Mouse (Mus musculus) hindbrain, embryonic 12.5 days (tissue): ENCODE measurements around the gene Sptbn2. TPM values are rescaled to one million over a fixed set of nuclear protein-coding genes. Genes with fewer than 3 reads are reported as not detected.
"Not testable (repeated sequence)": the region's sequence is repeated elsewhere in the genome, so short reads cannot be mapped to it uniquely, and the experiment has no call there.

ENCODE experiments used
- ATAC-seq: fragments of 200-750 bp; cut with Nextera tagmentation; 2 replicates; pipeline ENCODE4 v1.8.0; 2017; ENCODE audit warnings: moderate TSS enrichment; ENCODE audit not compliant: low FRiP score
- H3K27ac ChIP-seq: fragments of 300-500 bp; sonication (generic); 2 replicates; pipeline ENCODE4 v1.5.1; 2016; ENCODE audit warnings: mild to moderate bottlenecking
- H3K27me3 ChIP-seq: fragments of 300-500 bp; sonication (generic); 2 replicates; pipeline ENCODE4 v1.6.1; 2016; ENCODE audit warnings: mild to moderate bottlenecking
- H3K36me3 ChIP-seq: fragments of 300-500 bp; sonication (generic); 2 replicates; pipeline ENCODE4 v1.6.1; 2016; ENCODE audit warnings: mild to moderate bottlenecking
- H3K4me1 ChIP-seq: fragments of 300-500 bp; sonication (generic); 2 replicates; pipeline ENCODE4 v1.6.1; 2016
- H3K4me2 ChIP-seq: fragments of 300-500 bp; sonication (generic); replicated peaks from 2 replicates; pipeline ENCODE4 v1.6.1; 2016; ENCODE audit warnings: mild to moderate bottlenecking
- H3K4me3 ChIP-seq: fragments of 300-500 bp; sonication (generic); 2 replicates; pipeline ENCODE4 v1.5.1; 2016; ENCODE audit warnings: mild to moderate bottlenecking
- H3K9ac ChIP-seq: fragments of 300-500 bp; sonication (generic); 2 replicates; pipeline ENCODE4 v1.6.1; 2016; ENCODE audit warnings: mild to moderate bottlenecking, moderate library complexity
- H3K9me3 ChIP-seq: fragments of 300-500 bp; sonication (generic); replicated peaks from 2 replicates; pipeline ENCODE4 v1.6.1; 2016; ENCODE audit warnings: mild to moderate bottlenecking
- WGBS: fragments of 180-500 bp; shearing (Covaris S2); methylation state at CpG from one replicate; pipeline ENCODE4 v1.1.7; 2016; 5-methylcytosine and 5-hydroxymethylcytosine counted together
- polyA plus RNA-seq: library from polyadenylated mRNA; unstranded; fragments of >200 nt; fragmentation: Nextera tagmentation; extraction: Ambion mirVana; gene quantifications from 2 replicates; pipeline ENCODE4 v1.2.1, GENCODE M21; 2016

Sptbn2 gene
- polyA plus RNA-seq, 1 experiment from 2014 or later = 42.8 TPM

DNA sequence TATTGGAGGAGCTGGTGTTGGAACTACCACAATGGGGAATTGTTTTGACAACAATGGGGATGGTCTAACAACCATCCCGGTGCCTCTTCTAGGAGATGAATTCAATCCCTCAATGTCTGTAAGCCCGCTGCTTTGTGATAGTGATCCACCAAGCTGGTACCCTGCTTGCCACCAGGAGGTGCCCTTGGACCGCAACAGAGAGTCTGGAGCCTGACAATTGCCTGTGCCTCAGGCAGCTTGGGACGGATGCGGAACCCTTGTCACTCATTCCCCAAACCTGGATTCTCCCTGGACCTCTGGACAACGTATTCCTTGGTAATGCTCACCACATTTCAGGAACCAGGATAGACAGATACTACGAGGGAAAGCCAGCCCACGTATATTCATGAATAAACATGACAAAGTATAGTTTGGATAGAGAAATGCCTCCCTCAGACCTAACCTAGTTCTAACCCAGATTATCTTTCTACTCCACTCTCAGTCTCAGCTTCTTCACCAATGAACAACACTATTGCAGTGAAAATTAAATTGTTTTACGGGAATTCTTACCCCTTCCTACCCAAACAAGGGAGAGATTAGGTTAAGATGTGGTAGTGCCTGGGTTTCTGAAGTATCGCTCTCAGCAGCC lies 44.7 kb downstream of the Sptbn2 start:
- peaks cover 27% of the 10 kb centered on the region for H3K4me1 ChIP-seq
- peak overlapping the region; percentile 98 for H3K27ac ChIP-seq
- ATAC-seq = peak; percentile 76
- peak overlapping the region; percentile 62 for H3K4me2 ChIP-seq
- under 1% methylated on average over 10 of the region's 10 CpGs for WGBS
- no peaks in the 10 kb centered on the region for H3K27me3 ChIP-seq
- peak overlapping the region; percentile 74 for H3K4me3 ChIP-seq
- H3K9ac ChIP-seq = peak overlapping the region; percentile 81
- no peaks in the 10 kb centered on the region for H3K9me3 ChIP-seq
- H3K36me3 ChIP-seq = peaks cover 35% of the 10 kb centered on the region

DNA sequence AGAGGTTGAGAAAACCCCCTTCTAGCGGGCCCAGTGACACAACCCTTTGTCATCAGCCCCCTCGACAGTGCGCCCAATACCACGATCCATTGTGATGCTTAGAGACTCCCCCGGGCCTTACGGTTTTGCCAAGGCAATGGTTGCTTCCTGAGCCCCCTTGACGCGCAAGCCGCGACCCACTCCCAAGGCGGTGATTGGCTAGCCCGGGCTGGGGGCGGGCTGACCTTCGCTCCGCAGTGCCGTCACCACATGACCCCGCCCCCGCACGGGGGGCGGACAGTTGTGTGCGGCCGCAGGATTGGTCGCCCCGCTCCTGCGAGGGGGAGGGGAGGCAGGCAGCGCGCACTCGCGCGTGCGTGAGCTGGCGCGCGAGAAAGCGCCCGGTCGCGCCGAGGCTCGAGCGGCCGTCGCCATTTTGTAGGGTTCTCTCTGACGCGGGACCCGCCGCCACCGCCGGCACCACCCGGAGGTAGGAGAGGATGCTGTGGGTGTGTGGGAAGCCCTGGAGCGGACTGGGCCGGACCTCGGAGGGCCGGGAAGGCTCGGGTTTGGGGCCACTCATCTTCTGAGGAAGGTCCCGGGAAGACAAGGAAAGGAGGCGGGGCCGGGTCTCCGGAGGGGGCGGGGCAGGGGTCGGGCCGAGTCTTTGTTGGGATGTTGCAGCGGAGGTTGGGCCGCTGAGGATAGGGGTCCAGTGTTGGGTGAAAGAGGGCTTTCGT lies 45.4 kb downstream of the Sptbn2 start, which contains the start of gene Rbm4b:
Gene Rbm4b (plus strand): TSS at position 305 of the 719 bp plus-strand sequence.
- peak; percentile 95 for ATAC-seq
- H3K4me1 ChIP-seq = peaks cover 34% of the 10 kb centered on the region
- no peaks in the 10 kb centered on the region for H3K27me3 ChIP-seq
- peak within 1 kb of the TSS; percentile 74 for H3K4me3 ChIP-seq
- WGBS = under 1% methylated on average over 65 of the region's 65 CpGs
- H3K9ac ChIP-seq = peak within 1 kb of the TSS; percentile 81
- H3K27ac ChIP-seq = peak within 1 kb of the TSS; percentile 98
- H3K9me3 ChIP-seq = no peaks in the 10 kb centered on the region
- H3K36me3 ChIP-seq = peaks cover 33% of the 10 kb centered on the region
- peak within 1 kb of the TSS; percentile 62 for H3K4me2 ChIP-seq

DNA sequence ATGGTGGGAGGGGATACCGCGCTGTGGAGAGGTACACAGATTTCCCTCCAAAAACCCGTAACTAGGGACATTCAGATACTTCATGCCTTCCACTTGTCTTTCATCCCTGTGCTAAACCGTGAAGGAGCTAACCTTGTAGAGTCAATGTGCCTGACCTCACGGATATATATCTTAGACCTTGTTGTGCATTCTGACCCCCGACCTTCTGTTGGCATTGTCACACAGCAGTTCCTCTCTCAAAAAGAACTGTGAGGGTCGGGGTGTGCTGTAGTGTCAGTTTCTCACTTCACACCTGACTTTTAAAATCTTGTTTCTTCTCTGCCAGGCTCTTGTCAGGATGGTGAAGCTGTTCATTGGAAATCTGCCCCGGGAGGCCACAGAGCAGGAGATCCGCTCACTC lies 46.0 kb downstream of the Sptbn2 start:
- ATAC-seq = no peak
- Histone ChIP-seq H3K4me2 (peak overlapping the region; percentile 62), H3K9ac (peak overlapping the region; percentile 81), H3K27me3 (no peaks in the 10 kb centered on the region), H3K36me3 (peaks cover 31% of the 10 kb centered on the region), H3K9me3 (no peaks in the 10 kb centered on the region), H3K27ac (peak overlapping the region; percentile 98), H3K4me3 (peak overlapping the region; percentile 74), H3K4me1 (peaks cover 37% of the 10 kb centered on the region)
- 7% methylated on average over 9 of the region's 9 CpGs for WGBS

DNA sequence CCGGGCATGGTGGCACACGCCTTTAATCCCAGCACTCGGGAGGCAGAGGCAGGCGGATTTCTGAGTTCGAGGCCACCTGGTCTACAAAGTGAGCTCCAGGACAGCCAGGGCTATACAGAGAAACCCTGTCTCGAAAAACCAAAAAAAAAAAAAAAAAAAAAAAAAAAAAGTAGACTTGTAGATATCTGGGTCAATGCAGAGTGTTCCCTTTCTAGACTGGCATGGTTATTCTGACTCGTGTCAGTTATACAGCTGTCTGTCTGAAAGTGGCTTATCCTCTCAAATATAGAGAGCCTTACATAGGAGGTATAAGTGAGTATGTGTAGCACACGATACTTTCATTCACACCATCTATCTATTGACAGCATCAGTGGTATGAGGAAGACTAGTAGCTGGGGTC lies 49.6 kb downstream of the Sptbn2 start:
- not testable (repeated sequence) for H3K4me3 ChIP-seq, H3K9ac ChIP-seq, H3K27me3 ChIP-seq, ATAC-seq, H3K4me2 ChIP-seq, H3K27ac ChIP-seq, H3K9me3 ChIP-seq
- 91% methylated on average over 8 of the region's 8 CpGs for WGBS
- Histone ChIP-seq H3K4me1 (peaks cover 48% of the 10 kb centered on the region), H3K36me3 (peaks cover 51% of the 10 kb centered on the region)

DNA sequence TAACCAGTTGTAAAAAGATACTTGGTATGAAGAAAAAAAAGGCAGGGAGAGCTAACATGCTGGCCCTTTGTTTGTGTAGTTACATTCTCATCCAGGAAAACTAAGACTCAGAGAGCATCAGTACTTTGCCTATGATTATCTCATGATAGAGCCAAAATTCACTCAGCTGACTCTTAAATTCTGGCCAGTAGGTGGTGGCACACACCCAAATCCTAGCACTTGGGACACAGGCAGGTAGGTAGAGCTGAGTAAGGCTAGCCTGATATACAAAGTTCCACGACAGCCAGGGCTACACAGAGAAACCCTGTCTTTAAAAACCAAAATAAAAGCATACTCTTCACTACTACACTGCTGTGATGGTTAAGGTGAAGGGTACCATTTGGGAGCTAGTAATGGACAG lies 51.9 kb downstream of the Sptbn2 start:
- Histone ChIP-seq H3K27ac (no peak overlapping the region), H3K9ac (no peak overlapping the region), H3K4me1 (peaks cover 44% of the 10 kb centered on the region), H3K9me3 (no peaks in the 10 kb centered on the region), H3K4me2 (no peak overlapping the region), H3K4me3 (no peak overlapping the region), H3K27me3 (no peaks in the 10 kb centered on the region), H3K36me3 (peaks cover 69% of the 10 kb centered on the region)
- WGBS = 76% methylated on average over 1 of the region's 1 CpGs
- ATAC-seq = no peak

DNA sequence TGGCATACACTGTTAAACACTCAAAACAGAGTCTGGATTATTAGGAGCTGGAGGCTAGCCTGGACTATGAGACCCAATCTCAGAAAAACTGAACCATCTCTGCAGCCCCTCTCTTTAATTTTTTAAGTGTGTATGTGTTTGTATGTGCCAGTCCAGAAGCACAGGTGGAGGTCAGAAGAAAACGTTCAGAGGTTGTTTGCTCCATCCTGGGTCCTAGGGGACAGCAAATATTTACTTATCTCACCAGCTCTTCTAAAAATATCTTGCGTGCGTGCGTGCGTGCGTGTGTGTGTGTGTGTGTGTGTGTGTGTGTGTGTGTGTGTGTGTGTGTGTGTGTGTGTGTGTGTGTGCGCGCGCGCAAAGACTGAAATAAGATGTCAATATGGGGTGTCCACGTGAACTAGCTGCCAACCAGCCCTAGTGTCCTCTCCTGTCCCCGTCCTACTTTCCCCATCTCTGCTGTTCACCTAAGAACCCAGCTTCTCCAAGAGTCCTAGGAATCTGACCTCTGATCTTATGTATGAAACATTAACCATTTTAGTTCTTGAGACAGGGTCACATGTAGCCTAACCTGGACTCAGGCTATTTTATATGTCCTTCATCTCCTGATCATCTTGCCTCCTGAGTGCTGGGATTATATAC lies 56.7 kb downstream of the Sptbn2 start:
- H3K9me3 ChIP-seq = no peaks in the 10 kb centered on the region
- H3K27me3 ChIP-seq = no peaks in the 10 kb centered on the region
- H3K4me1 ChIP-seq = peaks cover 11% of the 10 kb centered on the region; the same call in 1 of the 2 replicates
- no peak overlapping the region for H3K4me3 ChIP-seq
- whole genome bisulfite sequencing = 85% methylated on average over 7 of the region's 12 CpGs
- no peak overlapping the region for H3K9ac ChIP-seq
- peaks cover 78% of the 10 kb centered on the region for H3K36me3 ChIP-seq
- no peak for ATAC-seq
- no peak overlapping the region for H3K27ac ChIP-seq
- no peak overlapping the region for H3K4me2 ChIP-seq

DNA sequence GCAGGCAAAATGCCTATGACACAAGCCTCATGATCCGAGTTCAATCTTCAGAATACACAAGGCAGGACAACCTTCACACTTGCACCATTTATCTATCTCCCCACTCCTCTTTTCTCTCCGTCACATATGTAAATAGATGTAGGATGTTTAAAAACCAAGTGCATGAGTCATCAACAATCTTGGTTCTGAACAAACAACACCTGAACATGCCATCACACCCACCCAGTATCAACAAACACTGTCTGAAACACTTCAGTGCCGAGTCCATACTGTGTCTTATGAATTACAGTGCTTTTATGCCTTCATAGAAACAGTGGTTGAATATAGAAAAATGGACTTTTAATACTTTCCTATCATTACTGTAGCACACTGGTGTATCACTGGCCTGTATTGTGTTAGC lies 61.8 kb downstream of the Sptbn2 start:
- no peaks in the 10 kb centered on the region for H3K4me1 ChIP-seq
- H3K27ac ChIP-seq = no peak overlapping the region
- no peaks in the 10 kb centered on the region for H3K9me3 ChIP-seq
- no peak for ATAC-seq
- H3K9ac ChIP-seq = no peak overlapping the region
- peaks cover 67% of the 10 kb centered on the region for H3K36me3 ChIP-seq
- no peak overlapping the region for H3K4me3 ChIP-seq
- no peak overlapping the region for H3K4me2 ChIP-seq
- 89% methylated on average over 3 of the region's 3 CpGs for WGBS
- H3K27me3 ChIP-seq = no peaks in the 10 kb centered on the region

DNA sequence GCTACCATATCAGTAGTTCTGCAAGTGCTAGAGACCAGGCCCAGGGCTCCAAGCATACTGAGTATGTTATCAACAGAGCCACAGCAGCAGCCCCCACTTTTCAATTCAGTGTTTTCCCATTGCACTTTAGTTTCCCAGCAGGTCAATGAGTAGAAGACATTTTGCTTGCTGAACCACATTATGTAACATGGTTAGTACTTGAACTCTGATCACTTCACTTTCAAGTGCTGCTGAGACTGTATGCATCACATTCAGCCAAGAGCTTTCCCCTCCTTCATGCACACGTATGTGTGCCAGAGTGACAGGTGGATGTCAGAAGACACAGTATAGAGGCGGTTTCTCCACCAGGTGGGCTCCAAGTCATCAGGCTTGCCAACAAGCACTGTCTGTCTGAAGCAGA lies 71.9 kb downstream of the Sptbn2 start:
- H3K4me3 ChIP-seq = no peak overlapping the region
- ATAC-seq = no peak
- no peaks in the 10 kb centered on the region for H3K9me3 ChIP-seq
- WGBS = 91% methylated on average over 2 of the region's 2 CpGs
- H3K9ac ChIP-seq = no peak overlapping the region
- H3K27ac ChIP-seq = no peak overlapping the region
- H3K36me3 ChIP-seq = peaks cover 66% of the 10 kb centered on the region
- peaks cover 10% of the 10 kb centered on the region; the same call in 1 of the 2 replicates for H3K4me1 ChIP-seq
- H3K4me2 ChIP-seq = no peak overlapping the region
- no peaks in the 10 kb centered on the region for H3K27me3 ChIP-seq

DNA sequence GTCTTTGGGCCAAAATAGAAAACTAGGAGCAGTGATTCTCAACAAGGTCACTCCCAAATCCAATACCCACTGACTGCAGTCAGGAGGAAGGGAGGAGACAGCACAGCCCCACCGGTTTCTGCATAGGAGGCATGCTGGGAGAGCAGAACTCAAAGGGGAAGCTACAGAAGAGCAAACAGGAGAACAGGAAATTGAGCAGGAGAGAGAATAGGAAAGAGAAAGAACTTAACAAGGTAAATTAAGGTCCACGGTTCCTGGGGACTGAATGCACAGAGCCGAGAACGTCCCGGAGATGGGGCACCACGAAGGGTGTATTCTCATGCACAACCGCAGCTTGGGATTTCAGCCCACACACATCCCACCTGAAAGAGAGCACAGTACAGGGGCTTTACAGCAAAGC lies 74.2 kb downstream of the Sptbn2 start:
- Histone ChIP-seq H3K4me2 (no peak overlapping the region), H3K9ac (no peak overlapping the region), H3K27me3 (no peaks in the 10 kb centered on the region), H3K4me1 (peaks cover 22% of the 10 kb centered on the region), H3K4me3 (no peak overlapping the region), H3K27ac (no peak overlapping the region), H3K36me3 (peaks cover 67% of the 10 kb centered on the region), H3K9me3 (no peaks in the 10 kb centered on the region)
- 94% methylated on average over 7 of the region's 7 CpGs for WGBS
- no peak for ATAC-seq

DNA sequence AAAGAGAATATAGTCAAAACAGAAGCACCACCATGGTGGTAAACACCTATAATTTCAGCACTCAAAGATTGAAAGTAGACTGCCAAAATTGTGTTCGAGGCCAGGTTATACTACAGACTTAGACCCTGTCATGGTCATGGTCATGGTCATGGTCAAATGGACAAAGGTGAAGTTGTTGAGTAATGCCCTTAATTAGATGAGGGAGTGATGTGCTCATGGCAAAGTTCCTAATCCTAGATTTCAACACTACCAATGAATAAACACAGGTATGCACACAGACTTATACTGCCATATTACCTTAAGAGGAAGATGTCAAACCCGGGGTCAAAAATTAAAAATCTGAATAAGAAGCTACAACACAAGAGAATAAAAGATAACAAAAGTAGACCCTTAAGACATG lies 75.3 kb downstream of the Sptbn2 start:
- Histone ChIP-seq H3K9ac (no peak overlapping the region), H3K27ac (no peak overlapping the region), H3K9me3 (no peaks in the 10 kb centered on the region), H3K4me3 (no peak overlapping the region), H3K27me3 (no peaks in the 10 kb centered on the region), H3K36me3 (peaks cover 72% of the 10 kb centered on the region), H3K4me2 (no peak overlapping the region), H3K4me1 (peaks cover 33% of the 10 kb centered on the region)
- no peak for ATAC-seq
- 97% methylated on average over 2 of the region's 2 CpGs for WGBS

DNA sequence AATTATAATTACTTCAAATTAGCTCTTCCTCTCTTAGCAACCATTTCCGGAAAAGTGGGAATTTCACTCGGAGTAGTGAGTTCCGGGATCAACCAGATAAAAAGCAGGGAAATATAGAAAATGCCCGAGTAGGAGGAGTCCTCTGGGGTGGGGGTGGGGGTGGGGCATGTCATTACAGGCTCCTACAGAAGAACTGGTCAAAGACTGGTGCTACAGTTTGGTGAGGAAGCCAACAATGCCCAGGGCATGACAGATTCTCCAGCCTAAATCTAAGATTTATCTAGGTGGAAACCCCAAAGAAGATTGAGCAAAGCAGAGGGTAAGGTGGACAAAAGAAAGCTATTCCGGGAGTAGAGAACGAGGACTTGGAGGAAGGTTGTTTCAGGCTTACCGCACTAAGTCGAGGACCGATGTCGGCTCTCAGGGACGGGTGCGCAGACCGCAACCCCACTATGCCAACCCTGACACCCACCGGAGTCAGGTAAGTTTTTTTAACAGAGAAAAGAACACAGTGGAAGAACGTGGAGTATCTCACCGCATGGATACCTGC lies 82.4 kb downstream of the Sptbn2 start:
- Histone ChIP-seq H3K9me3 (no peaks in the 10 kb centered on the region), H3K4me2 (peak overlapping the region; percentile 68), H3K36me3 (peaks cover 31% of the 10 kb centered on the region), H3K27me3 (no peaks in the 10 kb centered on the region), H3K9ac (peak overlapping the region; percentile 79), H3K4me3 (peak overlapping the region; percentile 73), H3K27ac (peak overlapping the region; percentile 80), H3K4me1 (peaks cover 40% of the 10 kb centered on the region)
- 3% methylated on average over 16 of the region's 16 CpGs for WGBS
- peak; percentile 57; the same call in 1 of the 2 replicates for ATAC-seq

DNA sequence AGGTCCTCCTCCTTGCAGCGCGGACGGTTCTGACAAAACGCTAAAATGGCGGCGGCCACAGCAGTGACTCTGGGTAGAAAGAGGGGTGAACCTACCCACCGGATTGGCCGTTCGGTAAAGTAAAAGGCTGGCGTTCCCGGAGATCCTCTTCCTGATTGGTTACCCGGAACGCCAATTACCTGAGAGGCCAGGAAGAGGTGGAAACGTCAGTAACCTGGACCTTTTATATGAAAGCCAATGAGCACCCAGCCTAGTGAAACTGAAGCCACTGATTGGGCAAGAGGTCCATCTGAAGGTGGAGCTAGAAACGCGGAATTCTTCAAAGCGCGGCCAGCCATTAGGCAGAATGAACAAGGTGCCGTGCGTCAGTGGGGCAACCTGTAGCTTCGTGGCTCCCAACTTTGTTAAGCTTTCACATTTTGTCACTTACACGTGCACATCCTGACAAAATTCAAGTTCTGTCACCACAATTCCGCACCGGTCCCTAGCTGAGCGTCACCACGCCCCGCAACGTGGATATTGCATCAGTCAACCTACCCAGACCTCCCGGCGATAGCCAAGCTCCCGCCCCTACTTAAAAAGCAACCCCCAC lies 83.0 kb downstream of the Sptbn2 start, which contains the start of gene Rbm4:
Gene Rbm4 (minus strand): TSS at position 71 of the 592 bp plus-strand sequence.
- Histone ChIP-seq H3K4me3 (peak within 1 kb of the TSS; percentile 73), H3K27me3 (no peaks in the 10 kb centered on the region), H3K4me1 (peaks cover 39% of the 10 kb centered on the region), H3K9ac (peak within 1 kb of the TSS; percentile 79), H3K36me3 (peaks cover 35% of the 10 kb centered on the region), H3K9me3 (no peaks in the 10 kb centered on the region), H3K27ac (peak within 1 kb of the TSS; percentile 80), H3K4me2 (peak within 1 kb of the TSS; percentile 68)
- ATAC-seq = peak; percentile 99
- under 1% methylated on average over 31 of the region's 31 CpGs for WGBS
